Mouse (Mus musculus): ENCODE measurements around the gene Fbxl18.

DNA sequence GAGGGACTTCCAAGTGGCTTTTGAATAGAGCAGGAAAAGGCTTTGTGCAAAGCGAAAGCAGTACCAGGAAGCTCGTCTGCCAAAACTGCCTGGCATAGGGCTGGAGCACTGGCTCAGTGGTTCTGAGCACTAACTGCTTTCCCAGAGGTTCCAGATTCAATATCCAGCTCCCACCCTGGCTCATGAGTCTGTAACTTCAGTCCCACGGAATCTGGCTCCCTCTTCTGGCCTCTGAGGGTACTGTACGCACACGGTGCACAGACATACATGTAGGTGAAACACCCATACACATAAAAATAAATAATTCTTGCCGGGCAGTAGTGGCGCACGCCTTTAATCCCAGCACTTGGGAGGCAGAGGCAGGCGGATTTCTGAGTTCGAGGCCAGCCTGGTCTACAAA is 40.3 kb downstream of the Fbxl18 start:
- TF ChIP-seq CTCF (IDR thresholded peaks at IDR 0.05; ENCODE audit: extremely low read depth, insufficient read depth, low read length) = peak; percentile 58
- TF ChIP-seq POLR2A (IDR thresholded peaks at IDR 0.05; ENCODE audit: extremely low read depth, insufficient read depth, low read length) = no peak
